Mouse (Mus musculus) spleen, postnatal 0 days (tissue): ENCODE measurements around the gene Cmtm7. TPM values are rescaled to one million over a fixed set of nuclear protein-coding genes. Genes with fewer than 3 reads are reported as not detected.

Experiments used
- polyA plus RNA-seq: library from polyadenylated mRNA; unstranded; fragments of >200 nt; fragmentation: Nextera tagmentation; extraction: Ambion mirVana; gene quantifications from 2 replicates; pipeline ENCODE4 v1.2.1, GENCODE M21; 2015

Gene Cmtm7
- 112 and 167 TPM in 2 replicates for polyA plus RNA-seq

DNA sequence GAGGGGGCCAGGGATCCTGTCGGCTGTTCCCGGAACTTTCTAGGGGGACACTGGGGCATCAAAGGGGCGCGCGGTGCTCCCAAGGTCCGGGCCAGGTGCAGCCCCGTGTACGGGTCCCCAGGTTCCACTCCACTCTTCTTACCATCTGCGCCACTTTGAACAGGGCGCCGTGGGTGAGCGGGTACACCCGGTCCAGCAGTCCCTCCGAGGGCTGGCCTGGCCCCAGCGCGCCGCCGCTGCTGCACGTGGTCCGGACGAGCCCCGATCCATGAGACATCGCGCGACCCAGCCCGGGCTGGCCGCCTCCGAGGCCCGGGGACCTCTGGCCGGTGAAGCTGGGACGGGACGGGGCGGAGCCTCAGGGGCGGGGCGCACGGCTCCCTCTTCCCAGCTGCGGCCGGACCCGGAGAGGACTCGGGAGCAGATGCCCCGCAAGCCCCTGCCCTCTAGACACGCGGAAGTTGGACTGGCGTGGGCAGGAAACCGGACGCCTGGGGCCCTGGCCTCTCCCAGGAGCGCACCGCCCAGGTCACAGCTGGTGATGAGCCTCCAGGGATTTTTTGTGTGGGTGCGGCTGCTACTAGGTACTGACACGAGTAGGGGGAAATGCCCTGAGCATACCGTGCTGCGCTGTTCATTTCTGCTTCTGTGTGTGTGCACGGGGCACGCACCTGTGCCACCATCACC lies at the start of gene Cmtm7:
Cmtm7 (minus strand) TSS at position 331 of the 687 bp plus-strand sequence.

DNA sequence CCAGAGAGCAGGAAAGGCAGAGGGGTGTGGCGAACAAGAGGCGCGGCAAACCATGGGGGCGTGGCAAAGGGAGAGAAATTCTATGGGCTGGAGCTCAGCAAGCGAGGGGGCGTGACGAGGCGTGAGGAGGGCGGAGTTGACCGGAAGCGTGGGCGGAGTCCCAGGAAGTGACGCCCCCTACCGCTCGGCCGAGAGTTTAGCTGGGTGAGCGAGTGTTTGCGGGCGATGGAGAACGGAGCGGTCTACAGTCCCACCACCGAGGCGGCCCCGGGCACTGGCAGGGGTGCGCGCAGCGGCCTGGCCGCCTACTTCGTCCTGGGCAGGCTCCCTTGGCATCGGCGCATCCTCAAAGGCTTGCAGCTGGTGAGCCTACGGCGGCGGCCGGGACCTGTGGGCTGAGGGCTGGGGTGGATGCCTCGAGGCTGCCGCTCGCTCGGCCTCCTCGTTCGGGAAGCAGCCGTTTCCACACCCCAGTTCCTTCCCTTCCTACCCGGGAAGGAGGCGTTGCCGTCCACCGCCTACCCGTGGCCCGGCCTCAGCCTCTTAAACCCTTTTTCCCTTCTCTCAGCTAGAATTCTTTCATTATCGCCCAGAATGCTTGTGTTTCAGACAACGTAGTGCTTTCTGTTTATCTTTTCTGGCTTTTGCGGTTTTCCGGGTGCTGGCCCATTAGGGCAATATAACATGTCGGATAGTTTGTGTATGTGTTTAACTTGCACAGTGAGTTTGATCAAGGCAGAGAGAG lies 50.5 kb downstream of the Cmtm7 start, which contains the start of gene Cmtm6:
Cmtm6 (plus strand) TSS at position 106 of the 745 bp plus-strand sequence.

Other genes starting within 250 kb of the Cmtm7 start
- 0.02 and 0.07 TPM in 2 replicates for gene Trim71, start 217.5 kb downstream of the Cmtm7 start, polyA plus RNA-seq
- 28.5 and 32.2 TPM in 2 replicates for gene Cnot10, start 141.7 kb downstream of the Cmtm7 start, polyA plus RNA-seq
- 28.4 and 30.7 TPM in 2 replicates for gene Dync1li1, start 93.1 kb downstream of the Cmtm7 start, polyA plus RNA-seq
- gene Cmtm6, start 50.7 kb downstream of the Cmtm7 start, polyA plus RNA-seq, result 29.6 and 38.8 TPM in 2 replicates
- 8.5 and 10.4 TPM in 2 replicates for gene Cmtm8, start 62.3 kb upstream of the Cmtm7 start, polyA plus RNA-seq
- gene Gpd1l, start 152.1 kb upstream of the Cmtm7 start, polyA plus RNA-seq, result 8.7 and 12.3 TPM in 2 replicates
- 0.26 and 0.30 TPM in 2 replicates for gene Osbpl10, start 196.7 kb upstream of the Cmtm7 start, polyA plus RNA-seq
- 508 and 568 TPM in 2 replicates for gene Rps27rt, start 200.9 kb upstream of the Cmtm7 start, polyA plus RNA-seq